Mouse (Mus musculus): ENCODE results near the gene Rbp1. TPM values are rescaled to one million over a fixed set of nuclear protein-coding genes. Genes with fewer than 3 reads are reported as not detected.

Rbp1 gene
- polyA plus RNA-seq, 1 experiment, result 6.2 TPM

DNA sequence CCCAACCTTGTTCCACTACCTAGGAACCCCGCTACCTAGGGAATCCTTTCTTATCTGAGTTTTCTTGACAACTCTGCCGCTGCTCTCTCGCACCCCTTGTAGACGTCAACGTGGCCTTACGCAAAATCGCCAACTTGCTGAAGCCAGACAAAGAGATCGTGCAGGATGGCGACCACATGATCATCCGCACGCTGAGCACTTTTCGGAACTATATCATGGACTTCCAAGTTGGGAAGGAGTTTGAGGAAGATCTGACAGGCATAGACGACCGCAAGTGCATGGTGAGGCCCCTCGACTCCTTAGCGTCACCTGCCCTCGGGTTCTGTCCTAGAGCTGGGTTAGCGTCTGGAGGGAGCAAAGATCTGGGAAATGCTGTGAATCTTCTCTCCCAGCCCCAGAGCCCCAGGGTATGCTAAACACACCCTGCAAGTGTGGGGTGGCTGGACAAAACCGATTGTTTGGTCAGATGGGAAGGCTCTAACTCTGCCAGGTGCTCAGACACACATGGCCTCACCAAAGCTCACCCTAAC lies 2.7 kb downstream of the Rbp1 start:
- Histone ChIP-seq H3K4me3 (replicated peaks; ENCODE audit: insufficient read depth, low read depth, low read length) (no peak overlapping the region), H3K27me3 (ENCODE audit: control insufficient read depth, insufficient read depth, low read length) (peaks cover 3% of the 10 kb centered on the region; the same call in 1 of the 2 replicates), H3K27ac (ENCODE audit: insufficient read depth, low read length) (no peak overlapping the region), H3K4me1 (ENCODE audit: control insufficient read depth, insufficient read depth, low read length) (no peaks in the 10 kb centered on the region)
- TF ChIP-seq CTCF (IDR thresholded peaks at IDR 0.05; ENCODE audit: borderline replicate concordance, insufficient read depth, low read depth, low read length) (no peak), POLR2A (IDR thresholded peaks at IDR 0.05; ENCODE audit: borderline replicate concordance, insufficient read depth, low read length) (no peak)
- no peak for DNase-seq
- 34% methylated on average over 19 of the region's 19 CpGs for WGBS

DNA sequence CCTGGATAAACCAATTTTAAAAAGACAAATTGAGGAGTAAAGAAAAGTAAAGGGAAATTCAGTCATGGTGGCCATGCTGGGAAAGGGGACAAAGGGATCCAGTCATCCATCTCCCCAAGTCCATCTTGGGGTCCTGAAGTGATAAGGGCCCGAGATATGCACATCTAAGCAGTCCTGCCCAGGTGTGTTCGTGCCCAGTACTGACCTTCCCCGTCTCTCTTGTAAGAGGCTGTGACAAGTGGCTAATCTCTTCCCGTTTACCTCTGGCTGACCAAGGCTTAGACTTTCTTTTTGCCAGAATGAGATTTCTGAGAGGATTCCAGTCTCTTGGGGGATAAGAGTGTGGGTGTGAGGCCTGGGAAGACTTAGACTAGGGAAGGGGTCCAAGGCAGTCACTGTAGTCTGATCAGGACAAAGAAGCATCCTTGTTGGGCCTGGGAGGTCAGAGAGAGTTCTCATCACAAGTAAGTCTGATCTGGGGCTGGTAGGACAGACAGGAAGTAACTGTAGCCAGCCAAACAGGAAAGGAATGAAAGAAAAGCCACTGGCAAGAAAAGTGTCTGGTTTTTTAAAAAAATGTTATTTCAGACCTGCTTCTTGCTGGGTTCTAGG lies 5.3 kb downstream of the Rbp1 start:
- H3K4me1 ChIP-seq (ENCODE audit: control insufficient read depth, insufficient read depth, low read length), result no peaks in the 10 kb centered on the region
- TF ChIP-seq POLR2A (IDR thresholded peaks at IDR 0.05; ENCODE audit: borderline replicate concordance, insufficient read depth, low read length), result no peak
- no peak for TF ChIP-seq CTCF (IDR thresholded peaks at IDR 0.05; ENCODE audit: borderline replicate concordance, insufficient read depth, low read depth, low read length)

DNA sequence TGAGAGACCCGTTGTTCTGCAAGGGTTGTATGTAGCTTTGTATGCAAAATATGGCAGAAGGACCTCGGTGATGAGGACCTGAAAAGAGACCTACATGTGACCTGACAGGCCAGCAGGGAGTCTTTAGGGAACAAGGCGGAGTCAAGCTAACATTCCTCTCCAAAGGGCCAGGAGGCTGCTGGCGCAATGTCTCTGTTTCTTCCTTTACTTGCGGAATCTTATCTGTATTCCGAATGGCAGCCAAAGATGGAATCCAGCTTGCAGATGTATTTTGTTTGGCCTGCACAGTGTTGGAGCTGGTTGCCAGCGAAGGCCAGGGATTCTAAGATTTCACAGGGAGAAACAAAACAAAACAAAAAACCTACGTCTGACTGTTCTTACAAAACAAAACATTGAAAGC lies 6.0 kb downstream of the Rbp1 start:
- DNase-seq, result no peak
- TF ChIP-seq POLR2A (IDR thresholded peaks at IDR 0.05; ENCODE audit: borderline replicate concordance, insufficient read depth, low read length) (no peak), CTCF (IDR thresholded peaks at IDR 0.05; ENCODE audit: borderline replicate concordance, insufficient read depth, low read depth, low read length) (no peak)
- no peak overlapping the region for H3K27ac ChIP-seq (ENCODE audit: insufficient read depth, low read length)
- WGBS, result 57% methylated on average over 8 of the region's 8 CpGs
- H3K27me3 ChIP-seq (ENCODE audit: control insufficient read depth, insufficient read depth, low read length), result peaks cover 3% of the 10 kb centered on the region; the same call in 1 of the 2 replicates
- H3K4me1 ChIP-seq (ENCODE audit: control insufficient read depth, insufficient read depth, low read length), result no peaks in the 10 kb centered on the region
- no peak overlapping the region for H3K4me3 ChIP-seq (replicated peaks; ENCODE audit: insufficient read depth, low read depth, low read length)

More for the DNA sequence above, 5.3 kb downstream of the Rbp1 start:
- no peak overlapping the region for H3K4me3 ChIP-seq (replicated peaks; ENCODE audit: insufficient read depth, low read depth, low read length)
- H3K27me3 ChIP-seq (ENCODE audit: control insufficient read depth, insufficient read depth, low read length), result peaks cover 3% of the 10 kb centered on the region; the same call in 1 of the 2 replicates
- H3K27ac ChIP-seq (ENCODE audit: insufficient read depth, low read length), result no peak overlapping the region
- no peak for DNase-seq
- WGBS, result 81% methylated on average over 4 of the region's 4 CpGs

DNA sequence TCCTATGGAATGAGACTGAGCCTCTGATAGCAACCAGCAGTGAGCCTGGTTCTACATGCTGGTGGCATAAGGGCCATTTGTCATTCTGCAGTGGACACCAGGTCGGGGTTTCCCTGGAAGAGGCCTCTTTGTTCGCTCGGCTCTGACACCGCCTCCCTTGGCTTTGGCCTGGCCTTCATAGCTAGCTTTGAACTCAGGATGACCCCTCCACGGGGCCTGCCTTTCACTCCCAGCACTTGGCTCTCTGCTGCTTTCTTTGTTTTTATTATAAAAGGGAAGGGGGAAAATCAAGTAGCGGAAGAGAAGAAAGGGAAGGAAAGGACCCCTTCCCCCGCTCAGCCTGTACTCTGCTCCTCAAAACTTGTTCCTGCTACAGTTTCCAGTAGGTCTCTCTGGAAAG lies 7.0 kb downstream of the Rbp1 start:
- TF ChIP-seq CTCF (IDR thresholded peaks at IDR 0.05; ENCODE audit: borderline replicate concordance, insufficient read depth, low read depth, low read length), result no peak
- no peak for TF ChIP-seq POLR2A (IDR thresholded peaks at IDR 0.05; ENCODE audit: borderline replicate concordance, insufficient read depth, low read length)
- 47% methylated on average over 7 of the region's 7 CpGs for WGBS
- DNase-seq, result no peak
- no peaks in the 10 kb centered on the region for H3K4me1 ChIP-seq (ENCODE audit: control insufficient read depth, insufficient read depth, low read length)
- H3K27me3 ChIP-seq (ENCODE audit: control insufficient read depth, insufficient read depth, low read length), result peaks cover under 1% of the 10 kb centered on the region; the same call in 1 of the 2 replicates
- no peak overlapping the region for H3K4me3 ChIP-seq (replicated peaks; ENCODE audit: insufficient read depth, low read depth, low read length)
- no peak overlapping the region for H3K27ac ChIP-seq (ENCODE audit: insufficient read depth, low read length)

DNA sequence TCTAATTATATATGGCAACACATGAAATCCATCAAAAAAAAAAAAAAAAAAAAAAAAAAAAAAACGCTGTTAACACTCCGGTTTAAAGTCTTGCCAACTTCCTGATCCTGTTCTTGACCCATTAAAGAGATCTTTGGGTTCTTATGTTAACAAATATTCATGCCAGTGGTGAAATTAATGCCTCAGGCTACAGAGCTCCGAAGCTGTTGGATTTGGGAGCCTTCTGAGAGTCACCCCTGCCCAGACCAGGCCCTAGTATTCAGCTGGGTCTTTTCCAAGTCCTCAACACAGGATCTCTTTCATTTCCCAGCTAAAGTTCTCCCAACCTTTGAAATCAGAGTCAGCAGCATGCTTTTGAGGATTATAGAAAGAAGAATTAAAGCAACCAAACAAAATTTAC lies 7.8 kb downstream of the Rbp1 start:
- H3K27me3 ChIP-seq (ENCODE audit: control insufficient read depth, insufficient read depth, low read length), result no peaks in the 10 kb centered on the region
- H3K27ac ChIP-seq (ENCODE audit: insufficient read depth, low read length), result no peak overlapping the region
- 38% methylated on average over 3 of the region's 3 CpGs for WGBS
- TF ChIP-seq POLR2A (IDR thresholded peaks at IDR 0.05; ENCODE audit: borderline replicate concordance, insufficient read depth, low read length), result no peak
- TF ChIP-seq CTCF (IDR thresholded peaks at IDR 0.05; ENCODE audit: borderline replicate concordance, insufficient read depth, low read depth, low read length), result no peak
- DNase-seq, result no peak
- no peak overlapping the region for H3K4me3 ChIP-seq (replicated peaks; ENCODE audit: insufficient read depth, low read depth, low read length)
- H3K4me1 ChIP-seq (ENCODE audit: control insufficient read depth, insufficient read depth, low read length), result no peaks in the 10 kb centered on the region

DNA sequence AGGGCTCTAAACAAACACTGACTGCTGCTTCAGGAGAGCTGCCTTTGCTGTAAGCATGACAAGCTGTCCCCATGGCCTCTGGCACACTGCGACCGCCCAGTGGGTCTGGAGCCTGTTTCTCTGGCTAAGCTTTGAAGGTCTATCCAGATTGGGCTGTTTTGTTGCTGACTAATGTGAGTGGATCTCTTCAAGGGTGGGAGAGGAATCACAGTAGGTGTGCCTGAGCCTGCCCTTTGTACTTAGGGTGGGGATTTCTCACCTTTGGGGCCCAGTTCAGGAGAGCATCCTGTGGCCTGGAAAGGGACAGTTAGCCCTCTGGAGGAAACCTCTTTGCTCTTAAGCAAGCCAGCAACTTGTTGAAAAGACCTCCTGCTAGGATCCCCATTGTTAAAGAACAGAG lies 10.3 kb downstream of the Rbp1 start:
- no peaks in the 10 kb centered on the region for H3K4me1 ChIP-seq (ENCODE audit: control insufficient read depth, insufficient read depth, low read length)
- H3K27ac ChIP-seq (ENCODE audit: insufficient read depth, low read length), result no peak overlapping the region

DNA sequence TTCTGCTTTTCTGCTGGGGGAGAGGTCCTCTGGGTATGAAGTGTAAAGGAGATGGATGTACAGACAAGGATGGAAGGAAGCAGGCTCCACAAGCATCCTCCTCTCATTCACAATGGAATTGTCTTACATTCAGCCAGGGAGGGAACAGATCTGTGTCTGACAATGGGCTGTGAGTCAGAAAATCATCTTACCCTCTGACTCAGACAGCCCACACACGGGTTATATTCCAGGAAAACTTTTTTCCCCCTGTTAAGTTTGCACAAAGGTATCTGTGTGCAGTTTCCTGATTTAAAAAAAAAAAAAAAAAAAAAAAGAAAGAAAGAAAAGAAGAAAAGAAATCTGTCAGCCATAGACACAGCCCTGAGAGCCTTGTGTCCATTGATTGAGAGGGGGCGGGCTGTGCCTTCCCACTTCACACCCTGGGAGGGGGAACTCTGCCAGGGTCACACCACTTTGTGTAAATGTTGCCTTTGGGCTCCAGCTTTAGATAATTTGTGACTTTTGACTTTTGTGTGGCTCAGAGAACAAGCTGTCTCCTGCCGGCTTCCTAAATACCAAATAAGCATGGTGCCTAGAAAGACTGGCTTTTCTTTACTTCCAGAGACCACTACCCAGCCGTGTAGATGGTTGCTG lies 11.3 kb downstream of the Rbp1 start:
- no peak for DNase-seq
- no peak overlapping the region for H3K27ac ChIP-seq (ENCODE audit: insufficient read depth, low read length)
- TF ChIP-seq POLR2A (IDR thresholded peaks at IDR 0.05; ENCODE audit: borderline replicate concordance, insufficient read depth, low read length) (no peak), CTCF (IDR thresholded peaks at IDR 0.05; ENCODE audit: borderline replicate concordance, insufficient read depth, low read depth, low read length) (no peak)
- H3K4me1 ChIP-seq (ENCODE audit: control insufficient read depth, insufficient read depth, low read length), result no peaks in the 10 kb centered on the region
- 21% methylated on average over 4 of the region's 4 CpGs for WGBS
- H3K4me3 ChIP-seq (replicated peaks; ENCODE audit: insufficient read depth, low read depth, low read length), result no peak overlapping the region
- H3K27me3 ChIP-seq (ENCODE audit: control insufficient read depth, insufficient read depth, low read length), result no peaks in the 10 kb centered on the region; the same call in 1 of the 2 replicates

More for the DNA sequence above, 10.3 kb downstream of the Rbp1 start:
- 48% methylated on average over 2 of the region's 2 CpGs for WGBS
- TF ChIP-seq POLR2A (IDR thresholded peaks at IDR 0.05; ENCODE audit: borderline replicate concordance, insufficient read depth, low read length) (no peak), CTCF (IDR thresholded peaks at IDR 0.05; ENCODE audit: borderline replicate concordance, insufficient read depth, low read depth, low read length) (no peak)
- DNase-seq, result no peak
- no peaks in the 10 kb centered on the region for H3K27me3 ChIP-seq (ENCODE audit: control insufficient read depth, insufficient read depth, low read length)
- no peak overlapping the region for H3K4me3 ChIP-seq (replicated peaks; ENCODE audit: insufficient read depth, low read depth, low read length)

DNA sequence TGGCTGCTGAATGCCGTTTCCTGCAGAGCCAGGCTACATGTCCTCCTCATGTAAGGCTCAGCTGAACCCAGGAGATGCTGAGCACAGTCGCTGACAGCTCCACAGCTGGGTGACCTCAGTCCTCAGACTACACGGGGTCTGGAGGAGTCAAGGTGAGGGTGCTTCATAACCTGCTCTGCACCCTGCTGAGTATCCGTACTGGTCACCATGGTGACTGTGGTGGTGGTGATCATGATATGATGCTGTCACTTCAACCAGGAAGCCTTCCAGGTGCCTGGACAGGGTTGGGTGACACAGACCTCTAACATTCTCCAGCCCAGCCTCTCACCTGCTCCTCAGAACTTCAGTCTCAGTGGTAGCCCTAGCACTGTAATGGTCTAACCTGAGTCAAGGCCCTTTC lies 15.1 kb downstream of the Rbp1 start:
- H3K27me3 ChIP-seq (ENCODE audit: control insufficient read depth, insufficient read depth, low read length), result no peaks in the 10 kb centered on the region; the same call in 1 of the 2 replicates
- H3K27ac ChIP-seq (ENCODE audit: insufficient read depth, low read length), result no peak overlapping the region
- DNase-seq, result no peak
- H3K4me1 ChIP-seq (ENCODE audit: control insufficient read depth, insufficient read depth, low read length), result no peaks in the 10 kb centered on the region
- 85% methylated on average over 4 of the region's 4 CpGs for whole genome bisulfite sequencing
- H3K4me3 ChIP-seq (replicated peaks; ENCODE audit: insufficient read depth, low read depth, low read length), result no peak overlapping the region
- no peak for TF ChIP-seq CTCF (IDR thresholded peaks at IDR 0.05; ENCODE audit: borderline replicate concordance, insufficient read depth, low read depth, low read length)
- TF ChIP-seq POLR2A (IDR thresholded peaks at IDR 0.05; ENCODE audit: borderline replicate concordance, insufficient read depth, low read length), result no peak
